Mouse (Mus musculus) left cerebral cortex, postnatal 25 days (tissue): ENCODE results near the gene Cnnm1. TPM values are rescaled to one million over a fixed set of nuclear protein-coding genes. Genes with fewer than 3 reads are reported as not detected.

Experiments
- DNase-seq, 2 experiments: peaks; one replicate each; pipeline ENCODE4 v3.0.0; 2022; ENCODE audit warnings: low spot score in 2 of 2, mixed read lengths in 1 of 2
- intact Hi-C: fragments of 180-260 bp; cut with DNase I; formaldehyde crosslinking; loops from one replicate; pipeline ENCODE4 v1.15.1; 2025
- total RNA-seq, 2 experiments: library from RNA; stranded (reverse); gene quantifications; 2 replicates each; pipeline ENCODE4 v1.2.3; 2021

Cnnm1 gene
- total RNA-seq, 2 experiments from 2014 or later: 95.3 to 98.9 TPM

- intact Hi-C loops: loop anchor here (5.0 kb wide), 1 partner anchor 227 kb away; the partner anchor contains the start of genes Cox15 and Cutc
- peak in 1 of 2 experiments; percentile 58 for DNase-seq
These were observed 84.9 kb downstream of the Cnnm1 start for GRCm38 (mm10) chr19:43525104-43525482.

- intact Hi-C loops: loop anchor here (5.0 kb wide), 1 partner anchor 227 kb away; the partner anchor contains the start of genes Cox15 and Cutc
- no peak for DNase-seq
These were observed 85.3 kb downstream of the Cnnm1 start for GRCm38 (mm10) chr19:43525566-43525965.

- no peak for DNase-seq
- intact Hi-C loops: loop anchor here (2.0 to 5.0 kb wide), 2 partner anchors 29 to 226 kb away; partner anchors contain the start of genes Cox15 and Cutc
These were observed 85.8 kb downstream of the Cnnm1 start for GRCm38 (mm10) chr19:43526025-43526424.

DNA sequence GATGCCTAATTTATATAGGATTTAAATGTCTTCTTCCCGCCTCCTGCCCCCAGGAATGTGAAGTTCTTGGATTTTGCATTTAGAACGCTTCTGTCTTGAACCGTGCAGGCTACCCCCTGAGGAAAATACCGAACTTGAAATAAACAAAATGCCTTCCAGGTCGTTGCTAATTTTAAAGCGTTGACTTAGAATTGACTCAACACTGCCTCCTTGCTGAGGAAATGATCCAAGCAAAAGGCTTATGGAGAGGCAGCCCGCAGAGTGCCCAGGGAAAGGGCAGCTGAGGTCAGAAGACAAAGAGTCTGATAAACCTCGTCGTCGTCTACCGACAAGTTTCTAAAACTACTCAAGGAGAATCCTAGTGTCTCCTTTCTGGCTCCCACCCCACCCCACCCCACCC lies 86.9 kb downstream of the Cnnm1 start:
- DNase-seq: no peak
- intact Hi-C loops: loop anchor here (2.0 to 5.0 kb wide), 2 partner anchors 30 to 225 kb away; partner anchors contain the start of genes Cox15 and Cutc

- no peak for DNase-seq
- intact Hi-C loops: loop anchor here (5.0 kb wide), 1 partner anchor 224 kb away; the partner anchor contains the start of genes Cox15 and Cutc
These were observed 87.9 kb downstream of the Cnnm1 start for GRCm38 (mm10) chr19:43528056-43528587.

- intact Hi-C loops: loop anchor here (1.0 to 5.0 kb wide), 2 partner anchors 94 to 132 kb away; no protein-coding TSS in a partner anchor
These were observed 90.0 kb downstream of the Cnnm1 start for GRCm38 (mm10) chr19:43530197-43530770.

DNA sequence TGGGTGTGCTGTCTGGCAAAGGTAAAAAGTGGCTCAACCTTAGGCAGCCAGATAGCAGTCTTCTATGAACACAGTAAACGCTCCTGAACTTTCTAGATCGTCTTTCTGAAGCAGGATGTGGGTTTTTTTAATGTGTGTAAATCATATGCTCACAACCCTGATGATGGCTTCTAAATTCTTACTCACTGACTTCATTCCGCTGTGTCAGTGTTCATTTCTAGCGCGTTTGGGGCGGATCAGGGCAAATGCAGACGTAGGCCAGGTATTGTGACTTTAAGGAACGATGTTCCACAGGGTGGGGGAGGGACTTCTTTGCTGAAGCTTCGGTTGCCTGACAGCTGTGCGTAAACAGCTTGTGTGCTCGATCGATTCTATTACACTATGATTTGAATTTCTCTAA lies 90.7 kb downstream of the Cnnm1 start:
- intact Hi-C loops: loop anchor here (1.0 to 5.0 kb wide), 2 partner anchors 93 to 131 kb away; no protein-coding TSS in a partner anchor
- DNase-seq: no peak

More at GRCm38 (mm10) chr19:43530197-43530770, 90.0 kb downstream of the Cnnm1 start:
- peak; percentile 74 to 87 for DNase-seq

- no peak for DNase-seq
- intact Hi-C loops: no loop called here
These were observed 95.1 kb downstream of the Cnnm1 start for GRCm38 (mm10) chr19:43535372-43535771.

GRCm38 (mm10) chr19:43546337-43547117 lies 106.3 kb downstream of the Cnnm1 start:
- DNase-seq: no peak
- intact Hi-C loops: no loop called here

Other genes starting within 250 kb of the Cnnm1 start
- under 1 TPM in 1 of 2 experiments, not detected in 1; 0.37 TPM for gene Hpse2, start 52.1 kb upstream of the Cnnm1 start, total RNA-seq
- 100 to 1,000 TPM; 340 to 351 TPM for gene Got1, start 84.2 kb downstream of the Cnnm1 start, total RNA-seq
- gene Nkx2-3, start 171.9 kb downstream of the Cnnm1 start, total RNA-seq: not detected
- gene Slc25a28, start 234.4 kb downstream of the Cnnm1 start, total RNA-seq: 10 to 100 TPM; 35.8 to 36.6 TPM
- gene Entpd7, start 249.2 kb downstream of the Cnnm1 start, total RNA-seq: 10 to 100 TPM; 20.3 to 24.0 TPM